Mouse (Mus musculus): ENCODE data around the gene Kcnd1. TPM values are rescaled to one million over a fixed set of nuclear protein-coding genes. Genes with fewer than 3 reads are reported as not detected.

Gene Kcnd1
- total and polyA plus RNA-seq, 2 experiments: 0.11 TPM; not detected in 1

DNA sequence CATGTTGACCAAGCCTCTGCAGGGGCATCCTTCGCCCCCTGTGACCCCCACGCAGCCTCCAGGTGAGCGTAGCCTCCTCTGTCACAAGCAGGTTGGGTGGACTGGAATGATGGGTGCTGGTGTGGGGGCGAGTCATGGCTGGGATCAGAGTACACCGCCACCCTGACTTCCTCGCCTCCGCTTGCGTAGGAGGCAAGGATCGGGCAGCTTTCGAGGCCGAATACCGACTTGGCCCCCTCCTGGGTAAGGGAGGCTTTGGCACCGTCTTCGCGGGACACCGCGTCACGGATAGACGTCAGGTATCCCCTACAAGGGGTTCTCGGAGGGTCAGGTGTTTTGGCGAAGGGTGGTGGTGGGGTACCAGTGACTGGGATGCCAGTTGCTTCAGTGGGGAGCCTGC is 56.4 kb downstream of the Kcnd1 start:
- H3K27ac ChIP-seq (replicated peaks; ENCODE audit: insufficient read depth, low read depth, low read length): no peak overlapping the region; the same call in 1 of the 2 replicates

DNA sequence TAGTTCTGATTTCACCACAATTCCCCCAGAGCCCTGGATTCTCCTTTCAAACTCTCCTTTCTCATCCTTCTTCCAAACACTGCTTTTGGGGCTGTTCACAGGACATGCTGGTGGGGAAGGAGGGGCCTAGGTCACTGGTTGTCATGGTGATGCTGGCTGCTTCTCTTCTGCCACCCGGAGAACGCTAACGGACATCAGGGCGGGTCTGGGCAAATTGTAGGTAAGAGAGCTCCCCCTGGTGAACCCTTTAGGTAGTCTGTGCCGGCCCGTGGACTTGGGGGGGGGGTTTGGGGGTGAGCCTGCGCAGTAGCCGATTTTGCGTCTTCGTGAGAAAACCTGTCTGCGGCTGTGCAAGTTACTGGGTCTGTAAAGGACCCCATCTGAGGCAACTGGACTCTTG is 57.7 kb downstream of the Kcnd1 start:
- no peak overlapping the region for H3K27ac ChIP-seq (replicated peaks; ENCODE audit: insufficient read depth, low read depth, low read length)
- H3K36me3 ChIP-seq (ENCODE audit: control insufficient read depth, insufficient read depth, low read length): no peaks in the 10 kb centered on the region; the same call in 1 of the 2 replicates
- no peaks in the 10 kb centered on the region for H3K4me1 ChIP-seq (ENCODE audit: control insufficient read depth, insufficient read depth, low read length)
- TF ChIP-seq POLR2A (IDR thresholded peaks at IDR 0.05; ENCODE audit: extremely low read depth, insufficient read depth, low read length): no peak
- TF ChIP-seq CTCF (IDR thresholded peaks at IDR 0.05; ENCODE audit: low read depth, low read length): peak; percentile 57
- 2% methylated on average over 11 of the region's 11 CpGs for WGBS
- H3K4me3 ChIP-seq (ENCODE audit: insufficient read depth, low read depth, low read length): no peak overlapping the region
- H3K27me3 ChIP-seq (ENCODE audit: control insufficient read depth, insufficient read depth, low read length): no peaks in the 10 kb centered on the region
- 0 out of 2 replicates have a peak overlapping the region, but pooled peaks have one; percentile 28 for H3K9ac ChIP-seq (ENCODE audit: low read depth, low read length)
- peak; percentile 61 for DNase-seq (ENCODE audit: extremely low read depth, low read depth, low spot score)
- H3K79me2 ChIP-seq (ENCODE audit: control insufficient read depth, insufficient read depth, low read length): peaks cover 5% of the 10 kb centered on the region; the same call in 1 of the 2 replicates

More for the DNA sequence above, 56.4 kb downstream of the Kcnd1 start:
- DNase-seq (ENCODE audit: extremely low read depth, low read depth, low spot score): no peak
- WGBS: under 1% methylated on average over 21 of the region's 21 CpGs
- Histone ChIP-seq H3K4me1 (ENCODE audit: control insufficient read depth, insufficient read depth, low read length) (no peaks in the 10 kb centered on the region), H3K36me3 (ENCODE audit: control insufficient read depth, insufficient read depth, low read length) (no peaks in the 10 kb centered on the region; the same call in 1 of the 2 replicates), H3K79me2 (ENCODE audit: control insufficient read depth, insufficient read depth, low read length) (no peaks in the 10 kb centered on the region), H3K4me3 (ENCODE audit: insufficient read depth, low read depth, low read length) (peak overlapping the region; percentile 62; the same call in 1 of the 2 replicates), H3K9ac (ENCODE audit: low read depth, low read length) (peak overlapping the region; percentile 68), H3K27me3 (ENCODE audit: control insufficient read depth, insufficient read depth, low read length) (no peaks in the 10 kb centered on the region)
- no peak for TF ChIP-seq CTCF (IDR thresholded peaks at IDR 0.05; ENCODE audit: low read depth, low read length)
- TF ChIP-seq POLR2A (IDR thresholded peaks at IDR 0.05; ENCODE audit: extremely low read depth, insufficient read depth, low read length): no peak

DNA sequence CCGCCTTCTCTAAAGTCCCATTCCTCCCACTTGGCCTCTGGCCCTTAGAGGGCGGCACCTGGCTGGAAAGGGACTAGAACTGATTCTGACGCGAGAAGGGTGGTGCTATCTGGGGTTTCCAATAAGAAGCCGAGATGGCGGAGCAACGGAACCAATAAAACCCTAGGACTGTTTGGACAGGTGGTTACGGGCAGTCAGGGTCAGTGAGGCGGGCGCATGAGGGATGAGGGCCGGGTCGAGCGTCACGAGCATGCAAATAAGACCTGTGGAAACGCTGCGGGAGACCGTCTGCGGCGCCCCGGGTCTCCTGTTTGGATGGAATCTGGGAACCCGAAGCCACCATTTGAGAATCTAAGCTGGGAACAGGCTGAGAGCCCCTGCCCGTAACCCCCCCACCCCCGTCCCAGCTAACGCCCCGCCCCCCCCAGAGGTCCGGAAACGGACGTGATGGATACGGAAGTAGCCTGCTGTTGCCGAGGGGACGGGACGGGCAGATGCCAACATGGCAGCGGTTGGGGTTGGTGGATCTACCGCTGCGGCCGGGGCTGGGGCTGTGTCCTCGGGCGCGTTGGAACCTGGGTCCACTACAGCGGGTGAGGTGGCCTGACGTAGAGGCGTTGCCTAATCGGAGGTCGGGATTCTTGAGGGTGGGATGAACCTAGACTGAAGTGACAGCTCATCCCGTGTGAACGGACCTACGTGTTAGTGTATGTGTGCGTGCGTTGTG is 61.9 kb downstream of the Kcnd1 start, which contains the start of gene Slc35a2:
TSS of gene Slc35a2 (plus strand) at position 188 of the 727 bp plus-strand sequence.
- no peaks in the 10 kb centered on the region for H3K4me1 ChIP-seq (ENCODE audit: control insufficient read depth, insufficient read depth, low read length)
- DNase-seq (ENCODE audit: extremely low read depth, low read depth, low spot score): peak; percentile 93
- H3K9ac ChIP-seq (ENCODE audit: low read depth, low read length): peak within 1 kb of the TSS; percentile 72
- H3K4me3 ChIP-seq (ENCODE audit: insufficient read depth, low read depth, low read length): peak within 1 kb of the TSS; percentile 88
- under 1% methylated on average over 46 of the region's 49 CpGs for WGBS
- peaks cover 6% of the 10 kb centered on the region; the same call in 1 of the 2 replicates for H3K79me2 ChIP-seq (ENCODE audit: control insufficient read depth, insufficient read depth, low read length)
- peaks cover 1% of the 10 kb centered on the region; the same call in 1 of the 2 replicates for H3K36me3 ChIP-seq (ENCODE audit: control insufficient read depth, insufficient read depth, low read length)
- H3K27me3 ChIP-seq (ENCODE audit: control insufficient read depth, insufficient read depth, low read length): no peaks in the 10 kb centered on the region
- H3K27ac ChIP-seq (replicated peaks; ENCODE audit: insufficient read depth, low read depth, low read length): peak within 1 kb of the TSS; percentile 84
- TF ChIP-seq CTCF (IDR thresholded peaks at IDR 0.05; ENCODE audit: low read depth, low read length) (no peak), POLR2A (IDR thresholded peaks at IDR 0.05; ENCODE audit: extremely low read depth, insufficient read depth, low read length) (peak; percentile 35; the same call in 1 of the 2 replicates)

Other genes starting within 250 kb of the Kcnd1 start
- not detected in 2 replicates for gene Foxp3, start 248.6 kb upstream of the Kcnd1 start, total RNA-seq (2014; rRNA removed)
- 0.07 TPM in 1 of 2 replicates, not detected in the other for gene Foxp3, start 248.6 kb upstream of the Kcnd1 start, polyA plus RNA-seq (2012; rRNA removed)
- 0.74 and 0.81 TPM in 2 replicates for gene Ppp1r3f, start 248.0 kb upstream of the Kcnd1 start, total RNA-seq (2014; rRNA removed)
- 0.50 and 0.80 TPM in 2 replicates for gene Ppp1r3f, start 248.0 kb upstream of the Kcnd1 start, polyA plus RNA-seq (2012; rRNA removed)
- gene Ccdc22, start 216.8 kb upstream of the Kcnd1 start, total RNA-seq (2014; rRNA removed): 9.1 and 13.2 TPM in 2 replicates
- 10.8 and 12.3 TPM in 2 replicates for gene Ccdc22, start 216.8 kb upstream of the Kcnd1 start, polyA plus RNA-seq (2012; rRNA removed)
- under 0.01 TPM in 2 replicates for gene Cacna1f, start 215.2 kb upstream of the Kcnd1 start, total RNA-seq (2014; rRNA removed)
- gene Cacna1f, start 215.2 kb upstream of the Kcnd1 start, polyA plus RNA-seq (2012; rRNA removed): 0.04 TPM in 2 replicates
- gene Syp, start 183.8 kb upstream of the Kcnd1 start, total RNA-seq (2014; rRNA removed): 0.40 and 0.46 TPM in 2 replicates
- 0.25 and 0.42 TPM in 2 replicates for gene Syp, start 183.8 kb upstream of the Kcnd1 start, polyA plus RNA-seq (2012; rRNA removed)
- 2.0 and 2.8 TPM in 2 replicates for gene Prickle3, start 165.0 kb upstream of the Kcnd1 start, total RNA-seq (2014; rRNA removed)
- 4.6 and 6.8 TPM in 2 replicates for gene Prickle3, start 165.0 kb upstream of the Kcnd1 start, polyA plus RNA-seq (2012; rRNA removed)
- 0.92 and 1.7 TPM in 2 replicates for gene Plp2, start 150.9 kb upstream of the Kcnd1 start, total RNA-seq (2014; rRNA removed)
- gene Plp2, start 150.9 kb upstream of the Kcnd1 start, polyA plus RNA-seq (2012; rRNA removed): 3.7 and 4.0 TPM in 2 replicates
- gene Magix, start 141.0 kb upstream of the Kcnd1 start, total RNA-seq (2014; rRNA removed): 20.9 and 21.3 TPM in 2 replicates
- 33.0 and 36.9 TPM in 2 replicates for gene Magix, start 141.0 kb upstream of the Kcnd1 start, polyA plus RNA-seq (2012; rRNA removed)
- gene Gpkow, start 125.2 kb upstream of the Kcnd1 start, total RNA-seq (2014; rRNA removed): 5.0 and 5.5 TPM in 2 replicates
- 4.3 and 5.0 TPM in 2 replicates for gene Gpkow, start 125.2 kb upstream of the Kcnd1 start, polyA plus RNA-seq (2012; rRNA removed)
- gene Wdr45, start 108.0 kb upstream of the Kcnd1 start, total RNA-seq (2014; rRNA removed): 33.4 and 37.1 TPM in 2 replicates
- gene Wdr45, start 108.0 kb upstream of the Kcnd1 start, polyA plus RNA-seq (2012; rRNA removed): 39.9 and 48.3 TPM in 2 replicates
- 1.0 TPM in 1 of 2 replicates, not detected in the other for gene Gm45208, start 100.0 kb upstream of the Kcnd1 start, total RNA-seq (2014; rRNA removed)
- 1.5 and 1.9 TPM in 2 replicates for gene Gm45208, start 100.0 kb upstream of the Kcnd1 start, polyA plus RNA-seq (2012; rRNA removed)
- 1.1 and 2.8 TPM in 2 replicates for gene Praf2, start 93.8 kb upstream of the Kcnd1 start, total RNA-seq (2014; rRNA removed)
- gene Praf2, start 93.8 kb upstream of the Kcnd1 start, polyA plus RNA-seq (2012; rRNA removed): 7.7 and 13.9 TPM in 2 replicates
- 0.34 and 0.37 TPM in 2 replicates for gene Ccdc120, start 71.4 kb upstream of the Kcnd1 start, total RNA-seq (2014; rRNA removed)
- 1.00 and 1.1 TPM in 2 replicates for gene Ccdc120, start 71.4 kb upstream of the Kcnd1 start, polyA plus RNA-seq (2012; rRNA removed)
- gene Tfe3, start 59.7 kb upstream of the Kcnd1 start, total RNA-seq (2014; rRNA removed): 4.7 and 9.4 TPM in 2 replicates
- 15.6 and 17.0 TPM in 2 replicates for gene Tfe3, start 59.7 kb upstream of the Kcnd1 start, polyA plus RNA-seq (2012; rRNA removed)
- gene Gripap1, start 32.5 kb upstream of the Kcnd1 start, total RNA-seq (2014; rRNA removed): 11.5 and 13.5 TPM in 2 replicates
- gene Gripap1, start 32.5 kb upstream of the Kcnd1 start, polyA plus RNA-seq (2012; rRNA removed): 14.6 and 22.2 TPM in 2 replicates
- gene Otud5, start 19.1 kb downstream of the Kcnd1 start, total RNA-seq (2014; rRNA removed): 18.0 and 22.0 TPM in 2 replicates
- 14.2 and 17.0 TPM in 2 replicates for gene Otud5, start 19.1 kb downstream of the Kcnd1 start, polyA plus RNA-seq (2012; rRNA removed)
- gene Pim2, start 56.0 kb downstream of the Kcnd1 start, total RNA-seq (2014; rRNA removed): 0.74 and 1.9 TPM in 2 replicates
- 4.7 and 5.4 TPM in 2 replicates for gene Pim2, start 56.0 kb downstream of the Kcnd1 start, polyA plus RNA-seq (2012; rRNA removed)
- 10.6 and 11.5 TPM in 2 replicates for gene Slc35a2, start 61.7 kb downstream of the Kcnd1 start, total RNA-seq (2014; rRNA removed)
- gene Slc35a2, start 61.7 kb downstream of the Kcnd1 start, polyA plus RNA-seq (2012; rRNA removed): 34.7 and 42.6 TPM in 2 replicates
- gene Pqbp1, start 77.0 kb downstream of the Kcnd1 start, total RNA-seq (2014; rRNA removed): 14.3 and 15.3 TPM in 2 replicates
- gene Pqbp1, start 77.0 kb downstream of the Kcnd1 start, polyA plus RNA-seq (2012; rRNA removed): 49.1 and 51.2 TPM in 2 replicates
- gene Timm17b, start 77.1 kb downstream of the Kcnd1 start, total RNA-seq (2014; rRNA removed): 20.7 and 27.5 TPM in 2 replicates
- 53.7 and 58.2 TPM in 2 replicates for gene Timm17b, start 77.1 kb downstream of the Kcnd1 start, polyA plus RNA-seq (2012; rRNA removed)
- not detected in 2 replicates for gene Gm10491, start 85.5 kb downstream of the Kcnd1 start, total RNA-seq (2014; rRNA removed)
- not detected in 2 replicates for gene Gm10491, start 85.5 kb downstream of the Kcnd1 start, polyA plus RNA-seq (2012; rRNA removed)
- gene Gm10490, start 87.3 kb downstream of the Kcnd1 start, total RNA-seq (2014; rRNA removed): not detected in 2 replicates
- not detected in 2 replicates for gene Gm10490, start 87.3 kb downstream of the Kcnd1 start, polyA plus RNA-seq (2012; rRNA removed)
- gene Pcsk1n, start 97.5 kb downstream of the Kcnd1 start, total RNA-seq (2014; rRNA removed): 0.09 TPM in 1 of 2 replicates, not detected in the other
- not detected in 2 replicates for gene Pcsk1n, start 97.5 kb downstream of the Kcnd1 start, polyA plus RNA-seq (2012; rRNA removed)
- gene Eras, start 106.3 kb downstream of the Kcnd1 start, total RNA-seq (2014; rRNA removed): not detected in 2 replicates
- gene Eras, start 106.3 kb downstream of the Kcnd1 start, polyA plus RNA-seq (2012; rRNA removed): not detected in 2 replicates
- gene Hdac6, start 125.6 kb downstream of the Kcnd1 start, total RNA-seq (2014; rRNA removed): 9.8 and 13.3 TPM in 2 replicates
- 17.5 and 19.8 TPM in 2 replicates for gene Hdac6, start 125.6 kb downstream of the Kcnd1 start, polyA plus RNA-seq (2012; rRNA removed)
- gene Gata1, start 155.8 kb downstream of the Kcnd1 start, total RNA-seq (2014; rRNA removed): 0.09 TPM in 1 of 2 replicates, not detected in the other
- gene Gata1, start 155.8 kb downstream of the Kcnd1 start, polyA plus RNA-seq (2012; rRNA removed): 0.06 TPM in 1 of 2 replicates, not detected in the other
- gene Glod5, start 196.2 kb downstream of the Kcnd1 start, total RNA-seq (2014; rRNA removed): not detected in 2 replicates
- not detected in 2 replicates for gene Glod5, start 196.2 kb downstream of the Kcnd1 start, polyA plus RNA-seq (2012; rRNA removed)